Mouse (Mus musculus) hindbrain, postnatal 0 days (tissue): ENCODE results near the gene Psmd2. TPM values are rescaled to one million over a fixed set of nuclear protein-coding genes. Genes with fewer than 3 reads are reported as not detected.

Experiments
- ATAC-seq: fragments of 200-750 bp; cut with Nextera tagmentation; 2 replicates; pipeline ENCODE4 v1.8.0; 2017; ENCODE audit warnings: mild to moderate bottlenecking, moderate TSS enrichment, moderate library complexity
- DNase-seq: peaks from one replicate; pipeline ENCODE4 v3.0.0-alpha.2; 2015; ENCODE audit warnings: low spot score
- H3K27ac ChIP-seq: fragments of 300-500 bp; sonication (generic); 2 replicates; pipeline ENCODE4 v1.5.1; 2014; ENCODE audit warnings: mild to moderate bottlenecking
- H3K27me3 ChIP-seq: fragments of 300-500 bp; sonication (generic); 2 replicates; pipeline ENCODE4 v1.6.1; 2014; ENCODE audit warnings: low read length, mixed read lengths; ENCODE audit not compliant: insufficient read depth
- H3K36me3 ChIP-seq: fragments of 300-500 bp; sonication (generic); 2 replicates; pipeline ENCODE4 v1.6.1; 2014; ENCODE audit warnings: low read length, mixed read lengths; ENCODE audit not compliant: insufficient read depth
- H3K4me1 ChIP-seq: fragments of 300-500 bp; sonication (generic); 2 replicates; pipeline ENCODE4 v1.6.1; 2014; ENCODE audit warnings: antibody characterized with exemption, low read length, mixed read lengths; ENCODE audit not compliant: insufficient read depth
- H3K4me2 ChIP-seq: fragments of 300-500 bp; sonication (generic); 2 replicates; pipeline ENCODE4 v1.6.1; 2014; ENCODE audit warnings: low read depth, mild to moderate bottlenecking, low read length, moderate library complexity, mixed read lengths
- H3K4me3 ChIP-seq: fragments of 300-500 bp; sonication (generic); 2 replicates; pipeline ENCODE4 v1.5.1; 2014; ENCODE audit warnings: low read length
- H3K9ac ChIP-seq: fragments of 300-500 bp; sonication (generic); replicated peaks from 2 replicates; pipeline ENCODE4 v1.6.1; 2014; ENCODE audit warnings: mild to moderate bottlenecking, low read length, moderate library complexity, mixed read lengths
- H3K9me3 ChIP-seq: fragments of 300-500 bp; sonication (generic); 2 replicates; pipeline ENCODE4 v1.6.1; 2016; ENCODE audit warnings: low read length, mixed read lengths
- CTCF ChIP-seq: IDR thresholded peaks from 2 replicates; pipeline ENCODE4 v1.5.1; 2016; ENCODE audit warnings: antibody characterized with exemption, control low read depth, low read depth
- WGBS: fragments of 180-500 bp; shearing (Covaris S2); extraction: QIAGEN DNeasy Blood & Tissue Kit; methylation state at CpG from one replicate; pipeline ENCODE4 v1.1.7; 2014; 5-methylcytosine and 5-hydroxymethylcytosine counted together
- polyA plus RNA-seq: library from polyadenylated mRNA; unstranded; fragments of >200 nt; fragmentation: Nextera tagmentation; extraction: Ambion mirVana; gene quantifications from 2 replicates; pipeline ENCODE4 v1.2.1, GENCODE M21; 2015
- total RNA-seq: library from RNA; depleted of rRNA; stranded (reverse); fragments of >200 nt; gene quantifications from 2 replicates; pipeline ENCODE4 v1.2.3, GENCODE M21; 2014

The Psmd2 gene
- total and polyA plus RNA-seq, 2 experiments from 2014 or later: 196 to 308 TPM

DNA sequence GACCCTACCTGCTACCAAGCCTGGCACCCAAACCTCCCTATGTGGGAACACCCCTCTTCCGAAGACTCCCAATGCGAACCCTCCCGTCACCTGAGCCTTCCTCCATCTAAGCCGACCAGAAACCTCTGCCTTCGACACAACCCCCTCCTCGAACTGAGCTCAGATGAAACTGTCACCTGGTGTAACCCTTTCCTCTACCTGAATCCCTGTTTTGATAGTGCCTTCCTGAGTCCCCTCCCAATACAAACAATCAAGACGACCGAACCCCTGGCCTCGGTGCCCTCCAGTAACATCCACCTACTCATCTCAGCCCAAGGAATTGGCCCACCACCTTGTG lies 31.1 kb upstream of the Psmd2 start:
- peak overlapping the region; percentile 88 for H3K4me2 ChIP-seq
- peak overlapping the region; percentile 94 for H3K27ac ChIP-seq
- H3K4me1 ChIP-seq: peaks cover 8% of the 10 kb centered on the region; the same call in 1 of the 2 replicates
- H3K9ac ChIP-seq: peak overlapping the region; percentile 70
- H3K27me3 ChIP-seq: no peaks in the 10 kb centered on the region
- H3K9me3 ChIP-seq: no peaks in the 10 kb centered on the region
- ATAC-seq: peak; percentile 8; the same call in 1 of the 2 replicates
- WGBS: 1% methylated on average over 9 of the region's 9 CpGs
- peak overlapping the region; percentile 84 for H3K4me3 ChIP-seq
- peak; percentile 35 for DNase-seq
- no peaks in the 10 kb centered on the region for H3K36me3 ChIP-seq
- no peak for TF ChIP-seq CTCF

DNA sequence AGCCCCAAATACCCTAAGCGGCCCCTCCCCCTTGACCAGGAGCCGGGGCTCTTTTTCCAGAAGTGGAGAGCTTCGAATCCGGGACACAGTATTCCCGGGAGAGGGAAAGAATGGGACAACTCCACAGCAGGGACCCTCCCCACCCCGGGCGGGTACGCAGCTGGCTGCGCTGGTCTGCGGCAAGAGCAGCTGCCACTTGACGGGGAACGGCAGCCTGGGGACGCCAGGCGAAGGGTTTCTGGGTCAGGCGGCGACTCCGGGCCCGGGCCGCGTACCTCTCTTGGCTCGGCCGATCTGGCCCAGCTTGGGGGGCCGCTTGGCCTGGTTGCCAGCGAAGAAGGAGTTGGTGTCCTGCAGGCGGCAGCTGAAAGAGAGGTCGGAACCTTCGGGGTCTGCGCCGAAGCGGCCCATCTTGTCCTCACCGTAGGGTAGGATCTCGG lies 30.7 kb upstream of the Psmd2 start:
- H3K9ac ChIP-seq: peak overlapping the region; percentile 70
- H3K4me2 ChIP-seq: peak overlapping the region; percentile 88
- peak overlapping the region; percentile 84 for H3K4me3 ChIP-seq
- no peaks in the 10 kb centered on the region for H3K36me3 ChIP-seq
- ATAC-seq (no peak; the same call in 1 of the 2 replicates), DNase-seq (no peak)
- no peaks in the 10 kb centered on the region for H3K9me3 ChIP-seq
- peak overlapping the region; percentile 94 for H3K27ac ChIP-seq
- peaks cover 8% of the 10 kb centered on the region; the same call in 1 of the 2 replicates for H3K4me1 ChIP-seq
- under 1% methylated on average over 32 of the region's 32 CpGs for WGBS
- TF ChIP-seq CTCF: no peak
- H3K27me3 ChIP-seq: no peaks in the 10 kb centered on the region

DNA sequence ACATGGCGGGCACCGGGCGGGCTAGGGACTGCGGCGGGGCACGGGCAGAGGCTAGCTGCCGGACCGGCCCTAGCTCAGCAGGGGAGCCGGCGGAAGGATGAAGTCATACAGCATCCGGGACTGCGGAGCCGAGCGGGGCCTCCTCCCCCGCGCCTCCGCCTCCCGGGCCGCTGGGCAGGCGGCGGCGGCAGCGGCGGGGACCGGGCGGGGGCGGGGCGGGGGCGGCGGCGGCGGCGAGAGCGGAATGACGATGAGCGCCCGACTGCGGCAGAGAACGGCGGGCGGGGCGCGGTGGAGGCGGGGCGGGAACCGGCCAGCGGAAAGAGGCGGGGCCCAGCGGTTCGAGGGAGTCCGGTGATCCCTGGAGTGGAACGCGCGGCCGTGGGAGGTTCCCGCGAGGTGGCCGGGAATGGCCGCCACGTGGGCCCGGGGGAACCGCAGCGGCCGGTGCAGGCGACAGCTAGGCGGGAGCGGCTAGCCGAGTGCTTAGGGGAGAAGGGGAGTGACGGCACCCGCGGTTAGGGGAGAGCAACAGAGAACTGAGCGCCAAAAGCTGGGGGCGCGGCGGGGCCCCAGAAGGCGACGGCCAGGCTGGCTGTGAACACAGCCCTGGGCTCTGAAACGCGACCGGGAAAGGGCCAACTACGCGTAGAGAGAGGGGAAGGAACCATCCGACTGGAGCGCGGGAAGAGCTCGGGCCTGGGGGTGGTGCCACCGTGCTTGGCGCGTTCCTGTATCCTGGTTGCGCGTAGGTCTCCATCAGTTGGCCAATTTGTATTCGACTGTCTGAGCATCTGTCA lies 30.1 kb upstream of the Psmd2 start, which contains the start of gene Camk2n2:
Gene Camk2n2, minus strand, starts transcription at position 97 of the 800 bp plus-strand sequence.
- WGBS: 2% methylated on average over 75 of the region's 92 CpGs
- Histone ChIP-seq H3K4me1 (peaks cover 8% of the 10 kb centered on the region; the same call in 1 of the 2 replicates), H3K27ac (peak within 1 kb of the TSS; percentile 94), H3K4me3 (peak within 1 kb of the TSS; percentile 84), H3K9me3 (no peaks in the 10 kb centered on the region), H3K36me3 (no peaks in the 10 kb centered on the region), H3K9ac (peak within 1 kb of the TSS; percentile 70), H3K4me2 (peak within 1 kb of the TSS; percentile 88), H3K27me3 (no peaks in the 10 kb centered on the region)
- TF ChIP-seq CTCF: no peak
- DNase-seq (peak; percentile 73), ATAC-seq (peak; percentile 64)

DNA sequence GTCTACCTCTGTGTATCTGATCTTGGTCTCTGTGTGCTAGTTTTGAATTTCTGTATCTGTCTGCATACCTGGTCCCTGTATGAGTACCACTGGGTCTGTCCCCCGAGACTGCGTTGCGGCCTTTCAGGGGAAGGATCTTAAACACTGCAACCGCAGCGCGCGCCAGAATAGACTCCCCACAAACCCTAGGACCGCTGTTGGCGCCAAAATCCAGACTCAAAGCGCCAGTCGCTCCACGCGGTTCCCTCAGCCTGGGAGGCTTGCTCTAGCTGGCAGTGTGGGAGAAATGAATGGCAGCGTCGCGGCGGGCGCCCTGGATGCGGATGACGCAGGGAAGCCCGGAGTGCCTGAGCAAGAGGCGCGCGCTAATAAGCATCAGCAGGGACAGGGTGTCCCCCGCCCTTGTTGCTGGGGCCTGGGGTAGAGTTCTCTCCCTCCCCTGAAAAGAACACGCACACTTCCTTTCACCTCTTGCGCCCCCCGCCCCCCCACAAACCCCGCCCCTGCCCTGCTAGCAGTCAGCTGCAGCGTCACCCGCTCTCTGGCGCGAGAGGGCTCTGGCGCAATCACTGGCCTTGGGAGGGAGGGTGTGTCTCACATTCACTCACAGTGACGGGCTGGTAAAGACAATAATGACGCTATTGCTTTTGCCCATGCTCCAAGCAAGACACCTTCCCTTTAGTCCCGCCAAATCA lies 29.3 kb upstream of the Psmd2 start:
- peak; percentile 78 for ATAC-seq
- WGBS: under 1% methylated on average over 34 of the region's 37 CpGs
- H3K4me1 ChIP-seq: peaks cover 8% of the 10 kb centered on the region; the same call in 1 of the 2 replicates
- TF ChIP-seq CTCF: no peak
- H3K9me3 ChIP-seq: no peaks in the 10 kb centered on the region
- no peaks in the 10 kb centered on the region for H3K27me3 ChIP-seq
- H3K4me3 ChIP-seq: peak overlapping the region; percentile 84
- peak; percentile 87 for DNase-seq
- H3K4me2 ChIP-seq: peak overlapping the region; percentile 88
- no peaks in the 10 kb centered on the region for H3K36me3 ChIP-seq
- peak overlapping the region; percentile 70 for H3K9ac ChIP-seq
- peak overlapping the region; percentile 94 for H3K27ac ChIP-seq

DNA sequence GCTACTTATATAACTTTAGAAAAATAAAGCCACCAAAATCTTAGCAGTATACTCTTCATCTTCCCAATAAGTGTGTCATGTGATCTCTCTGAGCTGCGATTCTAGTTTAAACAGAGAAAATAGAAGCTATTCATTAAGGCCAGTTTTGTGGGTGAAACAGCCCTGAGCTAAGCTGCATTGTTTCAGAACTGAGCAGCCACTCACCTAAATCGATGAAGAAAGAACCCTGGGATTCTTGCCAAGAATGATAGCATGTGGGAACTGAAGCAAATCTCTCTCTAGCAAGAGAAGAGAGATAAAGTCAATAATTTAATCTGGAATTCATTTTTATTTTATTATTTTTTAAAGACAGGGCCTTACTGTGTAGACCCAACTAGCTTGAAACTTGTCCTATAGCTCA lies 28.2 kb upstream of the Psmd2 start:
- WGBS: 34% methylated on average over 2 of the region's 2 CpGs
- H3K36me3 ChIP-seq: no peaks in the 10 kb centered on the region
- ATAC-seq: no peak
- H3K4me2 ChIP-seq: peak overlapping the region; percentile 88
- no peak overlapping the region for H3K4me3 ChIP-seq
- TF ChIP-seq CTCF: no peak
- H3K4me1 ChIP-seq: peaks cover 8% of the 10 kb centered on the region; the same call in 1 of the 2 replicates
- peak overlapping the region; percentile 94; the same call in 1 of the 2 replicates for H3K27ac ChIP-seq
- H3K27me3 ChIP-seq: no peaks in the 10 kb centered on the region
- H3K9me3 ChIP-seq: no peaks in the 10 kb centered on the region
- 0 out of 2 replicates have a peak overlapping the region, but pooled peaks have one; percentile 70 for H3K9ac ChIP-seq
- no peak for DNase-seq

DNA sequence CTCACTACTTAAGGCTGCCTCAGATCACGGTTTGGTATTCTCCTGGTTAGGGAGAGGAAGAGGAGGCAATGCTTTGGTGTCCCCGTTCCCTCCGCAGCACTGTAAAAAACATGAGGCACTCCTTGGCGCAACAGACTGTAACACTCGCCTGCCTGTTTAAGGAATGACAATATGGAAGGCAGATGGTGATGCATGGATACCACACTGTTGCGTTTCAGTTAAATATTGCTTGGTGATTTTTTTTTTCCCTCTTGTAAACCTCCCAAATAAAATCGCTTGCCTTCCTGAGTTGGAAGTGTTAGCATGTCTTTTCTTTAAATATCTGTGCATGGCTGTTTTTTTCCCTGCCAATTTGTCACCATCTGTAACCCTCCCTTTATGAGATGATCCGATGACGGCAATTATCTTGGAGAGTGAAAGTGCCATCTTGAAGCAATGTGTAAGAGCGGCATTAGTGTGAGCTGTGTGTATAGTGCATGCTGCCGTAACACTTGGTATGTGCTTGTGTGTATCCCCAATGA lies 22.5 kb upstream of the Psmd2 start:
- Histone ChIP-seq H3K9ac (peak overlapping the region; percentile 74; the same call in 1 of the 2 replicates), H3K9me3 (no peaks in the 10 kb centered on the region), H3K27me3 (no peaks in the 10 kb centered on the region), H3K4me3 (peak overlapping the region; percentile 61; the same call in 1 of the 2 replicates), H3K36me3 (no peaks in the 10 kb centered on the region; the same call in 1 of the 2 replicates), H3K4me2 (peak overlapping the region; percentile 79), H3K27ac (no peak overlapping the region; the same call in 1 of the 2 replicates), H3K4me1 (peaks cover 6% of the 10 kb centered on the region; the same call in 1 of the 2 replicates)
- 46% methylated on average over 11 of the region's 11 CpGs for WGBS
- no peak for TF ChIP-seq CTCF
- no peak for ATAC-seq
- no peak for DNase-seq
